Comparison of ENCODE assay signal across 8 mouse cellular contexts in the genomic region with DNA sequence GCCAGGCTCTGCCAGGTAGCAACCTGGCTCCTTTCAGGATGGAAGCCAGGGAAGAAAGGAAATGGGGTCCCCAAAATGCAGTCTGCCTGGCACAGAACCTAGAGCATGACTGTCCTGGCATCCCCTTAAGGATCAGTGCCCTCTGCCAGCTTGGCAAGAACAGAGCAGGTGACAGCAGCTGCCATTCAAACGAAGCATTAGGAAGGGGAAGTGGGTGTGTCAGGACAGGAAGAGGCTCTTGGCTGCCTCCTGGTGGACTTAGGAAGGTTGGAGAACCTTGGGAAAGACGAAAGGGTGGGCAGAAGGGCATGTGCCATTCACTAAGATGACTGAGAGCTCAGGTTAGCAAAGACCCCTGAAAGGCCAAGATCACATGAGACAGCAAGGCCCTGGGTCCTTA. TPM values are rescaled to one million over a fixed set of nuclear protein-coding genes. Genes with fewer than 3 reads are reported as not detected.
DNase-seq lines count a peak whose midpoint lies in the region; ATAC-seq and TF ChIP-seq lines count a peak whose summit lies in the region.
"Had no signal": no experiment of that assay in that cellular context is flagged by ENCODE, and none has a peak within 500 bp of the region (broad histone marks: within the 10 kb centered on the region; RNA-seq: fewer than 3 reads in every experiment).

No protein-coding gene starts in this region.

- no peaks in the 10 kb centered on the region for H3K27me3 ChIP-seq in liver, adult 2 months (ENCODE audit: control insufficient read depth, insufficient read depth, low read length)
- H3K27me3 ChIP-seq in forebrain, embryonic 12.5 days, result no peaks in the 10 kb centered on the region; the same call in 1 of the 2 replicates
- H3K27me3 ChIP-seq: neural tube, embryonic 12.5 days had no signal

- peak; percentile 73 for TF ChIP-seq CTCF in liver, adult 2 months (IDR thresholded peaks at IDR 0.05; ENCODE audit: low read depth, low read length)
- peak; percentile 74 for TF ChIP-seq CTCF in bone marrow macrophage, adult 2 months (IDR thresholded peaks at IDR 0.05; ENCODE audit: low read depth, low read length)

- H3K4me3 ChIP-seq in liver, adult 2 months (ENCODE audit: insufficient read depth, low read depth, low read length), result no peak overlapping the region
- H3K4me3 ChIP-seq in bone marrow macrophage, adult 2 months (ENCODE audit: insufficient read depth, low read length), result no peak overlapping the region
- no peak overlapping the region for H3K4me3 ChIP-seq in forebrain, embryonic 12.5 days (replicated peaks)
- H3K4me3 ChIP-seq: neural tube, embryonic 12.5 days had no signal

- no peaks in the 10 kb centered on the region for H3K9me3 ChIP-seq in forebrain, embryonic 12.5 days
- H3K9me3 ChIP-seq: neural tube, embryonic 12.5 days had no signal

- peak; percentile 53 for DNase-seq in liver, adult 2 months (ENCODE audit: extremely low read depth, low read depth, low spot score)
- DNase-seq in liver (no peak), adipocyte (ENCODE audit: low spot score) (no peak)
- no peak for DNase-seq in embryo, embryonic 9.5 days (ENCODE audit: extremely low spot score)

- H3K79me2 ChIP-seq in liver, adult 2 months (ENCODE audit: control insufficient read depth, insufficient read depth, low read length), result peaks cover 63% of the 10 kb centered on the region

- H3K36me3 ChIP-seq in liver, adult 2 months (ENCODE audit: control insufficient read depth, insufficient read depth, low read length), result peaks cover 2% of the 10 kb centered on the region; the same call in 1 of the 2 replicates
- H3K36me3 ChIP-seq in forebrain, embryonic 12.5 days (replicated peaks), result peaks cover 28% of the 10 kb centered on the region

- 13% methylated on average over 2 of the region's 2 CpGs for WGBS in liver, adult 2 months
- WGBS in forebrain, embryonic 12.5 days, result 8% methylated on average over 2 of the region's 2 CpGs

- H3K27ac ChIP-seq in liver, adult 2 months (replicated peaks; ENCODE audit: insufficient read depth, low read depth, low read length), result no peak overlapping the region
- no peak overlapping the region for H3K27ac ChIP-seq in bone marrow macrophage, adult 2 months (ENCODE audit: insufficient read depth, low read depth, low read length)
- H3K27ac ChIP-seq in forebrain, embryonic 12.5 days, result 0 out of 2 replicates have a peak overlapping the region, but pooled peaks have one; percentile 42
- H3K27ac ChIP-seq: neural tube, embryonic 12.5 days had no signal

- TF ChIP-seq POLR2A in liver, adult 2 months (IDR thresholded peaks at IDR 0.05; ENCODE audit: extremely low read depth, insufficient read depth, low read length), result no peak
- TF ChIP-seq POLR2A in bone marrow macrophage, adult 2 months (IDR thresholded peaks at IDR 0.05; ENCODE audit: borderline replicate concordance, low read depth, low read length), result no peak

- no peak for ATAC-seq in forebrain, embryonic 12.5 days (ENCODE audit: low FRiP score)
- peak; percentile 69 for ATAC-seq in megakaryocyte-erythroid progenitor cell, adult 5-6 weeks (replicated peaks; ENCODE audit: low FRiP score, low TSS enrichment, poor library complexity, severe bottlenecking)

- H3K4me1 ChIP-seq in liver, adult 2 months (ENCODE audit: control insufficient read depth, insufficient read depth, low read length), result peaks cover 37% of the 10 kb centered on the region
- peaks cover 30% of the 10 kb centered on the region for H3K4me1 ChIP-seq in bone marrow macrophage, adult 2 months (ENCODE audit: control insufficient read depth, insufficient read depth, low read length)
- peaks cover 50% of the 10 kb centered on the region for H3K4me1 ChIP-seq in forebrain, embryonic 12.5 days

- H3K9ac ChIP-seq in liver, adult 2 months (ENCODE audit: low read depth, low read length), result no peak overlapping the region
- no peak overlapping the region for H3K9ac ChIP-seq in forebrain, embryonic 12.5 days
- H3K9ac ChIP-seq: neural tube, embryonic 12.5 days had no signal

- H3K4me2 ChIP-seq in forebrain, embryonic 12.5 days, result no peak overlapping the region
- H3K4me2 ChIP-seq: neural tube, embryonic 12.5 days had no signal

RNA-seq across cellular contexts. Expression of a gene that starts 20.2 kb away (rescaled TPM):
- 15.9 and 25.0 TPM in 2 replicates for total RNA-seq in liver, adult 2 months (2014; rRNA removed)
- 38.2 and 60.5 TPM in 2 replicates for polyA plus RNA-seq in liver, adult 2 months (2012; rRNA removed)
- polyA plus RNA-seq in bone marrow macrophage, adult 2 months (2012; ENCODE audit: insufficient read depth, insufficient read length, missing spikeins), result 96.3 and 116 TPM in 2 replicates
- polyA plus RNA-seq in forebrain, embryonic 12.5 days (2016; fragmentation: Nextera tagmentation; extraction: Ambion mirVana), result 68.8 and 70.6 TPM in 2 replicates
- total RNA-seq in megakaryocyte-erythroid progenitor cell, adult 5-6 weeks (2014; fragmentation: Nextera tagmentation), result 10.7 and 16.6 TPM in 2 replicates
- 6.1 and 11.4 TPM in 2 replicates for total RNA-seq in megakaryocyte-erythroid progenitor cell, adult 5-6 weeks (2017)

RNA-seq across cellular contexts. Expression of a gene that starts 20.3 kb away (rescaled TPM):
- total RNA-seq in liver, adult 2 months (2014; rRNA removed), result 2.8 and 3.6 TPM in 2 replicates
- 17.1 and 25.9 TPM in 2 replicates for polyA plus RNA-seq in liver, adult 2 months (2012; rRNA removed)
- 20.1 and 28.3 TPM in 2 replicates for polyA plus RNA-seq in bone marrow macrophage, adult 2 months (2012; ENCODE audit: insufficient read depth, insufficient read length, missing spikeins)
- polyA plus RNA-seq in forebrain, embryonic 12.5 days (2016; fragmentation: Nextera tagmentation; extraction: Ambion mirVana), result 26.6 and 28.3 TPM in 2 replicates
- total RNA-seq in megakaryocyte-erythroid progenitor cell, adult 5-6 weeks (2014; fragmentation: Nextera tagmentation), result 71.5 and 93.3 TPM in 2 replicates
- total RNA-seq in megakaryocyte-erythroid progenitor cell, adult 5-6 weeks (2017), result 39.9 and 59.4 TPM in 2 replicates

RNA-seq across cellular contexts. Expression of a gene that starts 24.6 kb away (rescaled TPM):
- total RNA-seq in liver, adult 2 months (2014; rRNA removed), result 11.4 and 14.1 TPM in 2 replicates
- 24.3 and 24.5 TPM in 2 replicates for polyA plus RNA-seq in liver, adult 2 months (2012; rRNA removed)
- polyA plus RNA-seq in bone marrow macrophage, adult 2 months (2012; ENCODE audit: insufficient read depth, insufficient read length, missing spikeins), result 43.3 and 47.7 TPM in 2 replicates
- 136 and 139 TPM in 2 replicates for polyA plus RNA-seq in forebrain, embryonic 12.5 days (2016; fragmentation: Nextera tagmentation; extraction: Ambion mirVana)
- total RNA-seq in megakaryocyte-erythroid progenitor cell, adult 5-6 weeks (2014; fragmentation: Nextera tagmentation), result 110 TPM in 2 replicates
- total RNA-seq in megakaryocyte-erythroid progenitor cell, adult 5-6 weeks (2017), result 71.3 and 94.9 TPM in 2 replicates

RNA-seq across cellular contexts. Expression of a gene that starts 38.9 kb away (rescaled TPM):
- total RNA-seq in liver, adult 2 months (2014; rRNA removed), result 0.27 TPM in 1 of 2 replicates, not detected in the other
- 0.20 and 0.38 TPM in 2 replicates for polyA plus RNA-seq in liver, adult 2 months (2012; rRNA removed)
- polyA plus RNA-seq in bone marrow macrophage, adult 2 months (2012; ENCODE audit: insufficient read depth, insufficient read length, missing spikeins), result 6.3 and 7.2 TPM in 2 replicates
- polyA plus RNA-seq in forebrain, embryonic 12.5 days (2016; fragmentation: Nextera tagmentation; extraction: Ambion mirVana), result 18.5 and 19.4 TPM in 2 replicates
- total RNA-seq in megakaryocyte-erythroid progenitor cell, adult 5-6 weeks (2014; fragmentation: Nextera tagmentation), result 36.4 and 48.1 TPM in 2 replicates
- total RNA-seq in megakaryocyte-erythroid progenitor cell, adult 5-6 weeks (2017), result 7.5 and 12.3 TPM in 2 replicates

RNA-seq across cellular contexts. Expression of a gene that starts 53.5 kb away (rescaled TPM):
- 4.2 and 7.7 TPM in 2 replicates for total RNA-seq in liver, adult 2 months (2014; rRNA removed)
- 9.2 and 13.5 TPM in 2 replicates for polyA plus RNA-seq in liver, adult 2 months (2012; rRNA removed)
- polyA plus RNA-seq in bone marrow macrophage, adult 2 months (2012; ENCODE audit: insufficient read depth, insufficient read length, missing spikeins), result 10.0 and 10.4 TPM in 2 replicates
- 35.7 and 36.3 TPM in 2 replicates for polyA plus RNA-seq in forebrain, embryonic 12.5 days (2016; fragmentation: Nextera tagmentation; extraction: Ambion mirVana)
- 4.7 and 9.3 TPM in 2 replicates for total RNA-seq in megakaryocyte-erythroid progenitor cell, adult 5-6 weeks (2014; fragmentation: Nextera tagmentation)
- 11.8 and 15.7 TPM in 2 replicates for total RNA-seq in megakaryocyte-erythroid progenitor cell, adult 5-6 weeks (2017)
